Mouse (Mus musculus) lung, adult 2 months (tissue): ENCODE data around the gene Lsm14a.

Experiments
- CTCF ChIP-seq: fragments of 200-500 bp; IDR thresholded peaks from 2 replicates; pipeline ENCODE4 v1.5.1; 2011; ENCODE audit warnings: mild to moderate bottlenecking, low read length, control low read depth; ENCODE audit not compliant: insufficient read depth
- POLR2A ChIP-seq: fragments of 200-500 bp; IDR thresholded peaks from 2 replicates; pipeline ENCODE4 v1.6.1; 2011; ENCODE audit warnings: low read depth, mild to moderate bottlenecking, control low read depth, low read length, borderline replicate concordance; ENCODE audit errors: extremely low read depth

DNA sequence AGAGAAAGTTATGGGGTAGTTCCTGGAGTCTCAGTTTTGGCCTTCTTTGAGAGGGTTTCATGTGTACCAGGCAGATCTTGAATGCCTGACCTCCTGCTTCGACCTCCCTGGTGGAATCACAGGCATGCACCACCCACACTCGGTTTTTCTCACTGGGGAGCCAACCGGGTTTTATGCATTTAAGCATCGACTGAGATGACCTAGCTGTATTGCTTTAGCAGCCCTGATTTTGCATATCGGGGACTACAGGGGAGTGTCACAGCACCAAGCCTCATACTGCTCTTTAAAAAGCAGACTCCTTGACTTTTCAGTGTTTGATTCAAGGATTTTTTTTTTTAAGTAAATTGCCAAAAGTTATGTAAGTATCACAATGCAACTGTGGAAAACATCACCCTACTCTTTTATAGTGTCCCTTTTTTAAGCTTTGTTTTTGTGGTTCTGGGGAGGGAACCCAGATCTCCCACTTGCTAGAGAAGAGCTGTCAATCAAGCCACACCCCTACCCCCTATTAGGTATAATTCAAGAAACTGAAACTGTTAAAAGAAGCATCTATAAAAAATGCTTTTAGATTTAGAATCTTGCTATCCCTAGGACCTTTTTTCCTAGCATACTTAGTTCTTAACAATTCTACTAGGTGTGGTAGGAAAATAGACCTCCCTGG lies 5.2 kb downstream of the Lsm14a start:
- TF ChIP-seq POLR2A, result no peak
- TF ChIP-seq CTCF, result no peak
